Mouse (Mus musculus): ENCODE results near the gene Hs2st1.

GRCm38 (mm10) chr3:144531023-144531422 lies 39.0 kb downstream of the Hs2st1 start:
- TF ChIP-seq HCFC1 (IDR thresholded peaks at IDR 0.05; ENCODE audit: low read depth, low read length) (no peak), CHD2 (IDR thresholded peaks at IDR 0.05; ENCODE audit: low read length) (no peak), UBTF (IDR thresholded peaks at IDR 0.05; ENCODE audit: borderline replicate concordance, insufficient read depth, low read depth, low read length) (no peak)

All from MEL (cell line).